Mouse (Mus musculus): ENCODE data around the gene Acot7. TPM values are rescaled to one million over a fixed set of nuclear protein-coding genes. Genes with fewer than 3 reads are reported as not detected.
A peak's percentile ranks its signal among the peaks of the same experiment; 100 is the strongest.

Gene Acot7
- polyA plus RNA-seq, 1 experiment, result 167 TPM

- no peak for TF ChIP-seq TCF12 (IDR thresholded peaks at IDR 0.05; ENCODE audit: insufficient read depth, poor library complexity, severe bottlenecking)
- TF ChIP-seq MAX (IDR thresholded peaks at IDR 0.05; ENCODE audit: low read depth), result no peak
- TF ChIP-seq POLR2A (IDR thresholded peaks at IDR 0.05; ENCODE audit: insufficient read length, low read depth), result no peak
- TF ChIP-seq CEBPB (IDR thresholded peaks at IDR 0.05; ENCODE audit: insufficient read depth, poor library complexity, severe bottlenecking), result no peak
- Histone ChIP-seq H3K4me3 (no peak overlapping the region), H3K79me2 (ENCODE audit: control insufficient read depth, insufficient read depth) (no peaks in the 10 kb centered on the region), H3K4me2 (ENCODE audit: low read depth) (no peak overlapping the region), H3K27me3 (ENCODE audit: control insufficient read depth, insufficient read depth, insufficient read length) (no peaks in the 10 kb centered on the region), H3ac (ENCODE audit: control insufficient read depth, insufficient read length) (no peak overlapping the region), H3K36me3 (ENCODE audit: control insufficient read depth, insufficient read depth) (peaks cover 13% of the 10 kb centered on the region)
Measured at GRCm38 (mm10) chr4:152250615-152251014, 72.7 kb downstream of the Acot7 start.

GRCm38 (mm10) chr4:152253183-152253759 lies 75.3 kb downstream of the Acot7 start:
- H3K27me3 ChIP-seq (ENCODE audit: control insufficient read depth, insufficient read depth, insufficient read length), result no peaks in the 10 kb centered on the region
- H3K79me2 ChIP-seq (ENCODE audit: control insufficient read depth, insufficient read depth), result no peaks in the 10 kb centered on the region
- TF ChIP-seq MYOD1 (IDR thresholded peaks at IDR 0.05; ENCODE audit: control insufficient read depth in 1 of 3, insufficient read length in 2 of 3, low read depth in 2 of 3) (peak; percentile 15 to 92 (median 89)), MAX (IDR thresholded peaks at IDR 0.05; ENCODE audit: low read depth) (no peak), TCF12 (IDR thresholded peaks at IDR 0.05; ENCODE audit: insufficient read depth, poor library complexity, severe bottlenecking) (peak; percentile 49), SRF (IDR thresholded peaks at IDR 0.05; ENCODE audit: control insufficient read depth, insufficient read length, low read depth) (no peak), REST (IDR thresholded peaks at IDR 0.05; ENCODE audit: insufficient read depth, insufficient read length) (no peak), POLR2AphosphoS2 (IDR thresholded peaks at IDR 0.05; ENCODE audit: insufficient read length, low read depth) (no peak), CEBPB (IDR thresholded peaks at IDR 0.05; ENCODE audit: insufficient read depth, poor library complexity, severe bottlenecking) (no peak), TCF3 (IDR thresholded peaks at IDR 0.05; ENCODE audit: insufficient read length, low read depth) (peak; percentile 33), USF1 (IDR thresholded peaks at IDR 0.05; ENCODE audit: low read depth) (no peak), E2F4 (IDR thresholded peaks at IDR 0.05; ENCODE audit: insufficient read depth) (no peak), MYOG (IDR thresholded peaks at IDR 0.05; ENCODE audit: control insufficient read depth in 1 of 3, insufficient read depth in 1 of 3, insufficient read length in 2 of 3, low read depth in 2 of 3) (peak; percentile 45 to 91 (median 79)), POLR2A (IDR thresholded peaks at IDR 0.05; ENCODE audit: insufficient read length, low read depth) (no peak)
- H3K4me2 ChIP-seq (ENCODE audit: low read depth), result peak overlapping the region; percentile 18
- H3K4me3 ChIP-seq, result no peak overlapping the region
- H3ac ChIP-seq (ENCODE audit: control insufficient read depth, insufficient read length), result no peak overlapping the region
- H3K36me3 ChIP-seq (ENCODE audit: control insufficient read depth, insufficient read depth), result peaks cover 13% of the 10 kb centered on the region

- Histone ChIP-seq H3K36me3 (ENCODE audit: control insufficient read depth, insufficient read depth) (peaks cover 7% of the 10 kb centered on the region), H3K4me2 (ENCODE audit: low read depth) (peak overlapping the region; percentile 23), H3ac (ENCODE audit: control insufficient read depth, insufficient read length) (no peak overlapping the region), H3K79me2 (ENCODE audit: control insufficient read depth, insufficient read depth) (no peaks in the 10 kb centered on the region), H3K4me3 (no peak overlapping the region), H3K27me3 (ENCODE audit: control insufficient read depth, insufficient read depth, insufficient read length) (no peaks in the 10 kb centered on the region)
- no peak for TF ChIP-seq MAX (IDR thresholded peaks at IDR 0.05; ENCODE audit: low read depth)
- TF ChIP-seq REST (IDR thresholded peaks at IDR 0.05; ENCODE audit: insufficient read depth, insufficient read length), result no peak
- TF ChIP-seq E2F4 (IDR thresholded peaks at IDR 0.05; ENCODE audit: insufficient read depth), result no peak
- TF ChIP-seq MYOD1 (IDR thresholded peaks at IDR 0.05; ENCODE audit: control insufficient read depth in 1 of 3, insufficient read length in 2 of 3, low read depth in 2 of 3), result peak in 1 of 3 experiments; percentile 37
- TF ChIP-seq POLR2A (IDR thresholded peaks at IDR 0.05; ENCODE audit: insufficient read length, low read depth), result no peak
- TF ChIP-seq TCF12 (IDR thresholded peaks at IDR 0.05; ENCODE audit: insufficient read depth, poor library complexity, severe bottlenecking), result no peak
Measured at GRCm38 (mm10) chr4:152257070-152257469, 79.1 kb downstream of the Acot7 start.

DNA sequence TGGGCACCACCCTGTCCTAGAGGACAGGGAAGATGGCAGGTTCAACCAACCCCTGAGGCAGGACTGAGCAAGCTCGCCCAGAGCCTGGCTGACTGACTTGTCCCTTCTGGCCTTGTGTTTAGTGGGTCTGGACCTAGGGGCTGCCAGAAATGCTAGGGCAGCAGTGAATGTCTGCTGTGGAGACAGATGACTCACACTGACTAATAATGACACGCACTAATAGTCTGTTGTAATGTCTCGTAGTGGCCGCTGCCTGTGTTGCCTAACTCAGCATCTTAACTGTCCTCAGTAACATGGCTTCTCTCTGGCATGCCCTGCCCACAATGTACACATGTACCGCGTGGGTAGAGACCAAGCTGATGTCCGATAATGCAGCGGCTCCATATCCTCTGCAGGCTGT lies 82.5 kb downstream of the Acot7 start:
- H3K36me3 ChIP-seq (ENCODE audit: control insufficient read depth, insufficient read depth), result no peaks in the 10 kb centered on the region
- H3K4me2 ChIP-seq (ENCODE audit: low read depth), result peak overlapping the region; percentile 8
- no peaks in the 10 kb centered on the region for H3K79me2 ChIP-seq (ENCODE audit: control insufficient read depth, insufficient read depth)
- H3ac ChIP-seq (ENCODE audit: control insufficient read depth, insufficient read length), result no peak overlapping the region
- TF ChIP-seq CEBPB (IDR thresholded peaks at IDR 0.05; ENCODE audit: insufficient read depth, poor library complexity, severe bottlenecking), result peak; percentile 83; the same call in 1 of the 2 replicates
- peak; percentile 13 for TF ChIP-seq POLR2A (IDR thresholded peaks at IDR 0.05; ENCODE audit: insufficient read length, low read depth)
- TF ChIP-seq MAX (IDR thresholded peaks at IDR 0.05; ENCODE audit: low read depth), result no peak
- no peak for TF ChIP-seq POLR2AphosphoS2 (IDR thresholded peaks at IDR 0.05; ENCODE audit: insufficient read length, low read depth)
- peak in 1 of 3 experiments; percentile 33 for TF ChIP-seq MYOD1 (IDR thresholded peaks at IDR 0.05; ENCODE audit: control insufficient read depth in 1 of 3, insufficient read length in 2 of 3, low read depth in 2 of 3)
- no peak overlapping the region for H3K4me3 ChIP-seq
- no peaks in the 10 kb centered on the region for H3K27me3 ChIP-seq (ENCODE audit: control insufficient read depth, insufficient read depth, insufficient read length)

DNA sequence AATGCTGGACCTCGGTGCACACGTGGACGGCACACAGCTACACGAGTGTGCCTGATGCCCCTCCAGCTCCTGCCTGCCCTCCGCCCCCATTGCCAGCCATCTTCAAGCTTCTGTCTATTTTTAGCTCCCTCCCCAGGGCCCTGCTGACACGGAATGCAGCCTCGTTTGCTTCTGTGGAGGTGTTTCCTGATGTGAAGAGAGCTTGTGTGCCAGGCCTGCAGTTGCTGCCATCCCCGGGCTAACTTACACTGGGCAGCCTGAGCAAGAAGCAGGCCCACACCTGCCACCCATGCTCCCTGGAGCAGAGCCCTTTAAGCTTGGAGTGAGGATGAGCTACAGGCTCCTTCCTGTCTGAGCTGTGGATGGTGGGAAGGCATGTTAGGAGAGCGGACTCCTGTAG lies 84.3 kb downstream of the Acot7 start:
- no peaks in the 10 kb centered on the region for H3K36me3 ChIP-seq (ENCODE audit: control insufficient read depth, insufficient read depth)
- H3K4me3 ChIP-seq, result no peak overlapping the region
- H3K4me2 ChIP-seq (ENCODE audit: low read depth), result no peak overlapping the region

More for the DNA sequence above, 84.3 kb downstream of the Acot7 start:
- Histone ChIP-seq H3ac (ENCODE audit: control insufficient read depth, insufficient read length) (no peak overlapping the region), H3K27me3 (ENCODE audit: control insufficient read depth, insufficient read depth, insufficient read length) (no peaks in the 10 kb centered on the region), H3K79me2 (ENCODE audit: control insufficient read depth, insufficient read depth) (no peaks in the 10 kb centered on the region)
- TF ChIP-seq SRF (IDR thresholded peaks at IDR 0.05; ENCODE audit: control insufficient read depth, insufficient read length, low read depth) (no peak), CEBPB (IDR thresholded peaks at IDR 0.05; ENCODE audit: insufficient read depth, poor library complexity, severe bottlenecking) (no peak), MYOG (IDR thresholded peaks at IDR 0.05; ENCODE audit: control insufficient read depth in 1 of 3, insufficient read depth in 1 of 3, insufficient read length in 2 of 3, low read depth in 2 of 3) (peak in 1 of 3 experiments; percentile 47), POLR2AphosphoS2 (IDR thresholded peaks at IDR 0.05; ENCODE audit: insufficient read length, low read depth) (no peak), MYOD1 (IDR thresholded peaks at IDR 0.05; ENCODE audit: control insufficient read depth in 1 of 3, insufficient read length in 2 of 3, low read depth in 2 of 3) (peak in 1 of 3 experiments; percentile 69)

Data from myocyte (in vitro differentiated cells).